Mouse (Mus musculus): ENCODE data around the gene Ramp2. TPM values are rescaled to one million over a fixed set of nuclear protein-coding genes. Genes with fewer than 3 reads are reported as not detected.

The Ramp2 gene
- polyA plus RNA-seq, 1 experiment, result 2.7 TPM

GRCm38 (mm10) chr11:101300881-101301280 lies 55.1 kb downstream of the Ramp2 start:
- peak overlapping the region; percentile 94 for H3K4me3 ChIP-seq (ENCODE audit: insufficient read depth, low read length)
- TF ChIP-seq CTCF (IDR thresholded peaks at IDR 0.05; ENCODE audit: borderline replicate concordance, insufficient read depth, low read length) (no peak), POLR2A (IDR thresholded peaks at IDR 0.05; ENCODE audit: low read depth, low read length) (no peak)
- H3K27ac ChIP-seq (ENCODE audit: insufficient read depth, low read length), result no peak overlapping the region
- H3K4me1 ChIP-seq (ENCODE audit: control insufficient read depth, insufficient read depth, low read length), result peaks cover 4% of the 10 kb centered on the region; the same call in 1 of the 2 replicates

GRCm38 (mm10) chr11:101301299-101302003 lies 55.6 kb downstream of the Ramp2 start:
- Histone ChIP-seq H3K4me3 (ENCODE audit: insufficient read depth, low read length) (peak overlapping the region; percentile 94), H3K27ac (ENCODE audit: insufficient read depth, low read length) (no peak overlapping the region), H3K4me1 (ENCODE audit: control insufficient read depth, insufficient read depth, low read length) (peaks cover 4% of the 10 kb centered on the region; the same call in 1 of the 2 replicates)
- TF ChIP-seq POLR2A (IDR thresholded peaks at IDR 0.05; ENCODE audit: low read depth, low read length) (no peak), CTCF (IDR thresholded peaks at IDR 0.05; ENCODE audit: borderline replicate concordance, insufficient read depth, low read length) (no peak)

- Histone ChIP-seq H3K27ac (ENCODE audit: insufficient read depth, low read length) (no peak within 1 kb of the TSS), H3K4me1 (ENCODE audit: control insufficient read depth, insufficient read depth, low read length) (peaks cover 4% of the 10 kb centered on the region; the same call in 1 of the 2 replicates)
Measured at GRCm38 (mm10) chr11:101302004-101302798, 56.4 kb downstream of the Ramp2 start, which contains the start of gene Becn1. TSS of gene Becn1 (minus strand) at chr11:101302286.

GRCm38 (mm10) chr11:101307744-101308143 lies 61.9 kb downstream of the Ramp2 start:
- no peak overlapping the region for H3K27ac ChIP-seq (ENCODE audit: insufficient read depth, low read length)
- TF ChIP-seq CTCF (IDR thresholded peaks at IDR 0.05; ENCODE audit: borderline replicate concordance, insufficient read depth, low read length) (no peak), POLR2A (IDR thresholded peaks at IDR 0.05; ENCODE audit: low read depth, low read length) (no peak)
- no peak overlapping the region for H3K4me3 ChIP-seq (ENCODE audit: insufficient read depth, low read length)
- H3K4me1 ChIP-seq (ENCODE audit: control insufficient read depth, insufficient read depth, low read length), result no peaks in the 10 kb centered on the region

More at GRCm38 (mm10) chr11:101302004-101302798, 56.4 kb downstream of the Ramp2 start, which contains the start of gene Becn1:
- peak; percentile 82 for TF ChIP-seq CTCF (IDR thresholded peaks at IDR 0.05; ENCODE audit: borderline replicate concordance, insufficient read depth, low read length)
- TF ChIP-seq POLR2A (IDR thresholded peaks at IDR 0.05; ENCODE audit: low read depth, low read length), result peak; percentile 71
- peak within 1 kb of the TSS; percentile 94 for H3K4me3 ChIP-seq (ENCODE audit: insufficient read depth, low read length)

Other genes starting within 250 kb of the Ramp2 start
- 43.7 and 50.7 TPM in 2 replicates for gene Atp6v0a1, start 236.6 kb upstream of the Ramp2 start, polyA plus RNA-seq (2011; ENCODE audit: insufficient read length, low read depth, missing spikeins)
- gene Naglu, start 176.0 kb upstream of the Ramp2 start, polyA plus RNA-seq (2011; ENCODE audit: insufficient read length, low read depth, missing spikeins), result 21.8 and 24.9 TPM in 2 replicates
- gene Hsd17b1, start 167.6 kb upstream of the Ramp2 start, polyA plus RNA-seq (2011; ENCODE audit: insufficient read length, low read depth, missing spikeins), result 1.2 and 5.2 TPM in 2 replicates
- gene Coasy, start 163.5 kb upstream of the Ramp2 start, polyA plus RNA-seq (2011; ENCODE audit: insufficient read length, low read depth, missing spikeins), result 14.9 and 15.0 TPM in 2 replicates
- gene Mlx, start 158.8 kb upstream of the Ramp2 start, polyA plus RNA-seq (2011; ENCODE audit: insufficient read length, low read depth, missing spikeins), result 29.9 and 30.1 TPM in 2 replicates
- 10.3 and 12.9 TPM in 2 replicates for gene Psmc3ip, start 150.6 kb upstream of the Ramp2 start, polyA plus RNA-seq (2011; ENCODE audit: insufficient read length, low read depth, missing spikeins)
- 29.8 and 34.1 TPM in 2 replicates for gene Retreg3, start 126.1 kb upstream of the Ramp2 start, polyA plus RNA-seq (2011; ENCODE audit: insufficient read length, low read depth, missing spikeins)
- gene Tubg1, start 126.1 kb upstream of the Ramp2 start, polyA plus RNA-seq (2011; ENCODE audit: insufficient read length, low read depth, missing spikeins), result 34.8 and 36.2 TPM in 2 replicates
- 5.5 and 6.1 TPM in 2 replicates for gene Tubg2, start 90.1 kb upstream of the Ramp2 start, polyA plus RNA-seq (2011; ENCODE audit: insufficient read length, low read depth, missing spikeins)
- 3.0 TPM in 2 replicates for gene Cntnap1, start 75.5 kb upstream of the Ramp2 start, polyA plus RNA-seq (2011; ENCODE audit: insufficient read length, low read depth, missing spikeins)
- 7.1 and 11.5 TPM in 2 replicates for gene Plekhh3, start 74.7 kb upstream of the Ramp2 start, polyA plus RNA-seq (2011; ENCODE audit: insufficient read length, low read depth, missing spikeins)
- not detected in 2 replicates for gene Ccr10, start 70.6 kb upstream of the Ramp2 start, polyA plus RNA-seq (2011; ENCODE audit: insufficient read length, low read depth, missing spikeins)
- 13.9 and 14.4 TPM in 2 replicates for gene Ezh1, start 19.6 kb upstream of the Ramp2 start, polyA plus RNA-seq (2011; ENCODE audit: insufficient read length, low read depth, missing spikeins)
- 99.4 and 135 TPM in 2 replicates for gene Vps25, start 7.7 kb downstream of the Ramp2 start, polyA plus RNA-seq (2011; ENCODE audit: insufficient read length, low read depth, missing spikeins)
- gene Wnk4, start 14.5 kb downstream of the Ramp2 start, polyA plus RNA-seq (2011; ENCODE audit: insufficient read length, low read depth, missing spikeins), result 1.8 and 2.0 TPM in 2 replicates
- gene Cntd1, start 33.0 kb downstream of the Ramp2 start, polyA plus RNA-seq (2011; ENCODE audit: insufficient read length, low read depth, missing spikeins), result 0.87 and 1.0 TPM in 2 replicates
- gene Coa3, start 33.1 kb downstream of the Ramp2 start, polyA plus RNA-seq (2011; ENCODE audit: insufficient read length, low read depth, missing spikeins), result 77.1 and 78.8 TPM in 2 replicates
- 77.3 and 86.3 TPM in 2 replicates for gene Becn1, start 56.3 kb downstream of the Ramp2 start, polyA plus RNA-seq (2011; ENCODE audit: insufficient read length, low read depth, missing spikeins)
- 127 and 143 TPM in 2 replicates for gene Psme3, start 70.2 kb downstream of the Ramp2 start, polyA plus RNA-seq (2011; ENCODE audit: insufficient read length, low read depth, missing spikeins)
- 1.3 and 1.7 TPM in 2 replicates for gene Aoc2, start 79.0 kb downstream of the Ramp2 start, polyA plus RNA-seq (2011; ENCODE audit: insufficient read length, low read depth, missing spikeins)
- 2.7 and 4.2 TPM in 2 replicates for gene Aoc3, start 84.6 kb downstream of the Ramp2 start, polyA plus RNA-seq (2011; ENCODE audit: insufficient read length, low read depth, missing spikeins)
- not detected in 2 replicates for gene G6pc, start 121.5 kb downstream of the Ramp2 start, polyA plus RNA-seq (2011; ENCODE audit: insufficient read length, low read depth, missing spikeins)
- 4.4 and 11.3 TPM in 2 replicates for gene Aarsd1, start 171.6 kb downstream of the Ramp2 start, polyA plus RNA-seq (2011; ENCODE audit: insufficient read length, low read depth, missing spikeins)
- 12.6 and 14.7 TPM in 2 replicates for gene Gm27029, start 178.8 kb downstream of the Ramp2 start, polyA plus RNA-seq (2011; ENCODE audit: insufficient read length, low read depth, missing spikeins)
- gene Rundc1, start 179.1 kb downstream of the Ramp2 start, polyA plus RNA-seq (2011; ENCODE audit: insufficient read length, low read depth, missing spikeins), result 8.0 and 10.1 TPM in 2 replicates
- 14.6 and 27.7 TPM in 2 replicates for gene Ptges3l, start 179.3 kb downstream of the Ramp2 start, polyA plus RNA-seq (2011; ENCODE audit: insufficient read length, low read depth, missing spikeins)
- gene Rpl27, start 196.3 kb downstream of the Ramp2 start, polyA plus RNA-seq (2011; ENCODE audit: insufficient read length, low read depth, missing spikeins), result 668 and 702 TPM in 2 replicates
- gene Ifi35, start 202.4 kb downstream of the Ramp2 start, polyA plus RNA-seq (2011; ENCODE audit: insufficient read length, low read depth, missing spikeins), result 24.3 and 24.7 TPM in 2 replicates
- gene Rnd2, start 219.0 kb downstream of the Ramp2 start, polyA plus RNA-seq (2011; ENCODE audit: insufficient read length, low read depth, missing spikeins), result 9.5 and 11.2 TPM in 2 replicates
- gene Vat1, start 220.2 kb downstream of the Ramp2 start, polyA plus RNA-seq (2011; ENCODE audit: insufficient read length, low read depth, missing spikeins), result 218 and 264 TPM in 2 replicates

Data from embryonic fibroblast, embryonic 13.5 days (primary cell).